Mouse (Mus musculus) heart, adult 2 months (tissue): ENCODE data around the gene Krtap10-4.

ENCODE experiments used
- CTCF ChIP-seq: fragments of 200-600 bp; IDR thresholded peaks from 2 replicates; pipeline ENCODE4 v1.8.1; 2022; ENCODE audit warnings: antibody characterized with exemption, mild to moderate bottlenecking, moderate library complexity
- EP300 ChIP-seq: fragments of 200-500 bp; IDR thresholded peaks from 2 replicates; pipeline ENCODE4 v1.6.1; 2011; ENCODE audit warnings: low read depth, low read length, control low read depth; ENCODE audit not compliant: insufficient read depth
- POLR2A ChIP-seq: fragments of 200-500 bp; IDR thresholded peaks from 2 replicates; pipeline ENCODE4 v1.6.1; 2011; ENCODE audit warnings: mild to moderate bottlenecking, low read depth, low read length, control low read depth; ENCODE audit not compliant: insufficient read depth

GRCm38 (mm10) chr10:77804095-77804494, 22.8 kb downstream of the Krtap10-4 start:
- TF ChIP-seq CTCF (no peak), POLR2A (no peak), EP300 (no peak)
